Mouse (Mus musculus): Measurements from ENCODE around the gene Nup93. TPM values are rescaled to one million over a fixed set of nuclear protein-coding genes. Genes with fewer than 3 reads are reported as not detected.
A peak's percentile ranks its signal among the peaks of the same experiment; 100 is the strongest.

Nup93 gene
- polyA plus RNA-seq, 1 experiment from 2014 or later, result 76.0 TPM

- H3K9ac ChIP-seq (replicated peaks), result peak within 1 kb of the TSS; percentile 34
- ATAC-seq, result peak; percentile 85
- no peaks in the 10 kb centered on the region for H3K9me3 ChIP-seq
- H3K27me3 ChIP-seq, result peaks cover 97% of the 10 kb centered on the region
- H3K27ac ChIP-seq, result no peak within 1 kb of the TSS
- H3K4me2 ChIP-seq (replicated peaks), result peak within 1 kb of the TSS; percentile 65
- WGBS, result 1% methylated on average over 50 of the region's 50 CpGs
- H3K4me3 ChIP-seq (replicated peaks), result peak within 1 kb of the TSS; percentile 40
- peaks cover 28% of the 10 kb centered on the region for H3K4me1 ChIP-seq (replicated peaks)
- H3K36me3 ChIP-seq, result no peaks in the 10 kb centered on the region
Measured at GRCm38 (mm10) chr8:94178857-94179712, 35.3 kb upstream of the Nup93 start, which contains the start of gene Mt1. Gene Mt1, plus strand, starts transcription at chr8:94179082.

- no peaks in the 10 kb centered on the region for H3K36me3 ChIP-seq
- H3K4me3 ChIP-seq (replicated peaks), result peak overlapping the region; percentile 40
- H3K4me2 ChIP-seq (replicated peaks), result peak overlapping the region; percentile 65
- peaks cover 28% of the 10 kb centered on the region for H3K4me1 ChIP-seq (replicated peaks)
- 3% methylated on average over 25 of the region's 25 CpGs for WGBS
- peak overlapping the region; percentile 34 for H3K9ac ChIP-seq (replicated peaks)
- H3K27ac ChIP-seq, result no peak overlapping the region
- no peak for ATAC-seq
- peaks cover 97% of the 10 kb centered on the region for H3K27me3 ChIP-seq
- no peaks in the 10 kb centered on the region for H3K9me3 ChIP-seq
Measured at GRCm38 (mm10) chr8:94179713-94180560, 34.4 kb upstream of the Nup93 start.

GRCm38 (mm10) chr8:94180561-94180908, 33.8 kb upstream of the Nup93 start:
- ATAC-seq, result no peak
- Histone ChIP-seq H3K27me3 (peaks cover 95% of the 10 kb centered on the region), H3K4me1 (replicated peaks) (peaks cover 28% of the 10 kb centered on the region), H3K4me2 (replicated peaks) (no peak overlapping the region), H3K27ac (no peak overlapping the region), H3K4me3 (replicated peaks) (no peak overlapping the region; the same call in 1 of the 2 replicates), H3K36me3 (no peaks in the 10 kb centered on the region), H3K9me3 (no peaks in the 10 kb centered on the region), H3K9ac (replicated peaks) (no peak overlapping the region)
- 87% methylated on average over 1 of the region's 1 CpGs for WGBS

- H3K4me2 ChIP-seq (replicated peaks), result peak overlapping the region; percentile 36; the same call in 1 of the 2 replicates
- peaks cover 95% of the 10 kb centered on the region for H3K27me3 ChIP-seq
- no peak overlapping the region for H3K4me3 ChIP-seq (replicated peaks)
- H3K4me1 ChIP-seq (replicated peaks), result peaks cover 39% of the 10 kb centered on the region
- no peak overlapping the region for H3K27ac ChIP-seq
- H3K9me3 ChIP-seq, result no peaks in the 10 kb centered on the region
- H3K36me3 ChIP-seq, result no peaks in the 10 kb centered on the region
- ATAC-seq, result no peak
- 67% methylated on average over 13 of the region's 13 CpGs for WGBS
- no peak overlapping the region for H3K9ac ChIP-seq (replicated peaks)
Measured at GRCm38 (mm10) chr8:94182055-94182929, 32.1 kb upstream of the Nup93 start.

- WGBS, result 1% methylated on average over 16 of the region's 16 CpGs
- H3K9me3 ChIP-seq, result no peaks in the 10 kb centered on the region
- ATAC-seq, result peak; percentile 49; the same call in 1 of the 2 replicates
- peaks cover 97% of the 10 kb centered on the region for H3K27me3 ChIP-seq
- H3K4me2 ChIP-seq (replicated peaks), result peak overlapping the region; percentile 36
- peaks cover 45% of the 10 kb centered on the region for H3K4me1 ChIP-seq (replicated peaks)
- peak overlapping the region; percentile 13 for H3K4me3 ChIP-seq (replicated peaks)
- no peak overlapping the region; the same call in 1 of the 2 replicates for H3K9ac ChIP-seq (replicated peaks)
- H3K36me3 ChIP-seq, result no peaks in the 10 kb centered on the region
- no peak overlapping the region for H3K27ac ChIP-seq
Measured at GRCm38 (mm10) chr8:94183117-94183516, 31.2 kb upstream of the Nup93 start.

GRCm38 (mm10) chr8:94184357-94184843, 30.0 kb upstream of the Nup93 start:
- WGBS, result 27% methylated on average over 12 of the region's 12 CpGs
- peaks cover 35% of the 10 kb centered on the region for H3K4me1 ChIP-seq (replicated peaks)
- ATAC-seq, result no peak
- H3K4me3 ChIP-seq (replicated peaks), result no peak overlapping the region
- no peak overlapping the region for H3K9ac ChIP-seq (replicated peaks)
- H3K36me3 ChIP-seq, result no peaks in the 10 kb centered on the region
- H3K27me3 ChIP-seq, result peaks cover 87% of the 10 kb centered on the region
- H3K27ac ChIP-seq, result no peak overlapping the region
- no peaks in the 10 kb centered on the region for H3K9me3 ChIP-seq
- H3K4me2 ChIP-seq (replicated peaks), result no peak overlapping the region

GRCm38 (mm10) chr8:94185791-94186190, 28.6 kb upstream of the Nup93 start:
- Histone ChIP-seq H3K9me3 (no peaks in the 10 kb centered on the region), H3K9ac (replicated peaks) (no peak overlapping the region), H3K4me2 (replicated peaks) (no peak overlapping the region), H3K27me3 (peaks cover 73% of the 10 kb centered on the region), H3K36me3 (no peaks in the 10 kb centered on the region), H3K27ac (no peak overlapping the region), H3K4me1 (replicated peaks) (peaks cover 27% of the 10 kb centered on the region), H3K4me3 (replicated peaks) (no peak overlapping the region)
- 71% methylated on average over 6 of the region's 6 CpGs for WGBS
- no peak for ATAC-seq

GRCm38 (mm10) chr8:94186542-94186941, 27.8 kb upstream of the Nup93 start:
- no peaks in the 10 kb centered on the region for H3K9me3 ChIP-seq
- 3% methylated on average over 17 of the region's 17 CpGs for WGBS
- no peaks in the 10 kb centered on the region for H3K36me3 ChIP-seq
- H3K27me3 ChIP-seq, result peaks cover 67% of the 10 kb centered on the region
- peaks cover 30% of the 10 kb centered on the region for H3K4me1 ChIP-seq (replicated peaks)
- ATAC-seq, result peak; percentile 55; the same call in 1 of the 2 replicates
- no peak overlapping the region for H3K4me3 ChIP-seq (replicated peaks)
- H3K27ac ChIP-seq, result no peak overlapping the region
- peak overlapping the region; percentile 22; the same call in 1 of the 2 replicates for H3K4me2 ChIP-seq (replicated peaks)
- no peak overlapping the region for H3K9ac ChIP-seq (replicated peaks)

- H3K9ac ChIP-seq (replicated peaks), result 0 out of 2 replicates have a peak overlapping the region, but pooled peaks have one; percentile 10
- peaks cover 30% of the 10 kb centered on the region for H3K4me1 ChIP-seq (replicated peaks)
- H3K9me3 ChIP-seq, result no peaks in the 10 kb centered on the region
- no peak overlapping the region for H3K27ac ChIP-seq
- H3K4me2 ChIP-seq (replicated peaks), result peak overlapping the region; percentile 22; the same call in 1 of the 2 replicates
- H3K4me3 ChIP-seq (replicated peaks), result no peak overlapping the region
- WGBS, result 27% methylated on average over 21 of the region's 21 CpGs
- peaks cover 58% of the 10 kb centered on the region for H3K27me3 ChIP-seq
- no peak for ATAC-seq
- H3K36me3 ChIP-seq, result no peaks in the 10 kb centered on the region
Measured at GRCm38 (mm10) chr8:94187290-94188002, 26.9 kb upstream of the Nup93 start.

- ATAC-seq, result peak; percentile 20; the same call in 1 of the 2 replicates
- Histone ChIP-seq H3K4me3 (replicated peaks) (no peak overlapping the region), H3K9me3 (no peaks in the 10 kb centered on the region), H3K36me3 (no peaks in the 10 kb centered on the region), H3K27ac (no peak overlapping the region), H3K9ac (replicated peaks) (no peak overlapping the region), H3K27me3 (peaks cover 38% of the 10 kb centered on the region), H3K4me1 (replicated peaks) (peaks cover 20% of the 10 kb centered on the region), H3K4me2 (replicated peaks) (no peak overlapping the region)
- WGBS, result 61% methylated on average over 13 of the region's 13 CpGs
Measured at GRCm38 (mm10) chr8:94189275-94190031, 24.9 kb upstream of the Nup93 start.
